Mouse (Mus musculus) intestine, postnatal 0 days (tissue): ENCODE measurements around the gene Ugdh. TPM values are rescaled to one million over a fixed set of nuclear protein-coding genes. Genes with fewer than 3 reads are reported as not detected.
A peak's percentile ranks its signal among the peaks of the same experiment; 100 is the strongest.

ENCODE experiments used
- ATAC-seq: fragments of 200-750 bp; cut with Nextera tagmentation; 2 replicates; pipeline ENCODE4 v1.8.0; 2017; ENCODE audit warnings: mild to moderate bottlenecking, moderate TSS enrichment, moderate library complexity
- H3K27ac ChIP-seq: fragments of 300-500 bp; sonication (generic); 2 replicates; pipeline ENCODE4 v1.5.1; 2014; ENCODE audit warnings: mild to moderate bottlenecking, low read depth, low read length, moderate library complexity
- H3K27me3 ChIP-seq: fragments of 300-500 bp; sonication (generic); replicated peaks from 2 replicates; pipeline ENCODE4 v1.6.1; 2014; ENCODE audit warnings: low read length, mixed read lengths; ENCODE audit not compliant: control insufficient read depth, insufficient read depth
- H3K36me3 ChIP-seq: fragments of 300-500 bp; sonication (generic); 2 replicates; pipeline ENCODE4 v1.6.1; 2014; ENCODE audit warnings: mild to moderate bottlenecking, moderate library complexity; ENCODE audit not compliant: control insufficient read depth, insufficient read depth
- H3K4me1 ChIP-seq: fragments of 300-500 bp; sonication (generic); replicated peaks from 2 replicates; pipeline ENCODE4 v1.6.1; 2014; ENCODE audit warnings: antibody characterized with exemption, low read length, mixed read lengths; ENCODE audit not compliant: control insufficient read depth, insufficient read depth
- H3K4me2 ChIP-seq: fragments of 300-500 bp; sonication (generic); replicated peaks from 2 replicates; pipeline ENCODE4 v1.6.1; 2014; ENCODE audit warnings: low read depth, mild to moderate bottlenecking, moderate library complexity
- H3K4me3 ChIP-seq: fragments of 300-500 bp; sonication (generic); 2 replicates; pipeline ENCODE4 v1.5.1; 2014; ENCODE audit warnings: low read depth, low read length
- H3K9ac ChIP-seq: fragments of 300-500 bp; sonication (generic); 2 replicates; pipeline ENCODE4 v1.6.1; 2014; ENCODE audit warnings: mild to moderate bottlenecking, low read depth, low read length
- H3K9me3 ChIP-seq: fragments of 300-500 bp; sonication (generic); 2 replicates; pipeline ENCODE4 v1.6.1; 2016; ENCODE audit warnings: mixed run types; ENCODE audit not compliant: control insufficient read depth
- CTCF ChIP-seq: sonication (generic); IDR thresholded peaks from 2 replicates; pipeline ENCODE4 v1.5.1; 2016; ENCODE audit warnings: low read depth, mild to moderate bottlenecking, control low read depth, antibody characterized with exemption, moderate library complexity
- WGBS: fragments of 180-500 bp; shearing (Covaris S2); extraction: QIAGEN DNeasy Blood & Tissue Kit; methylation state at CpG from one replicate; pipeline ENCODE4 v1.1.7; 2014; 5-methylcytosine and 5-hydroxymethylcytosine counted together
- polyA plus RNA-seq: library from polyadenylated mRNA; unstranded; fragments of >200 nt; fragmentation: Nextera tagmentation; extraction: Ambion mirVana; gene quantifications from 2 replicates; pipeline ENCODE4 v1.2.1, GENCODE M21; 2015

Gene Ugdh
- polyA plus RNA-seq, 1 experiment from 2014 or later: 303 TPM

DNA sequence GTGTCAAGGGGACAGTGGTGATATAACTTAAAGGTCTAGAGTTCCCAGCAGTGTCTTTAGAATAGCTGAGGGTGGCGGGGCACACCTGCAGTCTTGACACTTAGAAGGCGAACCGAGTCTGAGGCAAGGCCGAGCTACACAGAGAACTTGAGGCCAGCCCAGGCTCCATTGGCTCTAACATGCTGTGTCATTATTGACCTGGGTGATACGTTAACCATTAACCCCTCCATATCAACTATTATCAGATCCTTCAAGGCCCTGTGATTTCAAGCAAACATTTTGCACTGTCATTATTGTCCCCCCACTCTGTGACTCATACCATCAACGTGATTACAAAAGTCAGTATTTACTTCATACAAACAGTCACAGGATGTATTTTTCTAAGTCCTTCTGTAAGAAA, 11.5 kb downstream of the Ugdh start:
- H3K4me1 ChIP-seq: no peaks in the 10 kb centered on the region
- H3K27me3 ChIP-seq: no peaks in the 10 kb centered on the region
- no peak overlapping the region for H3K9ac ChIP-seq
- 38% methylated on average over 6 of the region's 6 CpGs for WGBS
- peak; percentile 81 for ATAC-seq
- no peak overlapping the region for H3K4me2 ChIP-seq
- peaks cover 36% of the 10 kb centered on the region for H3K36me3 ChIP-seq
- H3K27ac ChIP-seq: peak overlapping the region; percentile 15; the same call in 1 of the 2 replicates
- TF ChIP-seq CTCF: peak; percentile 23; the same call in 1 of the 2 replicates
- no peak overlapping the region for H3K4me3 ChIP-seq
- no peaks in the 10 kb centered on the region for H3K9me3 ChIP-seq

DNA sequence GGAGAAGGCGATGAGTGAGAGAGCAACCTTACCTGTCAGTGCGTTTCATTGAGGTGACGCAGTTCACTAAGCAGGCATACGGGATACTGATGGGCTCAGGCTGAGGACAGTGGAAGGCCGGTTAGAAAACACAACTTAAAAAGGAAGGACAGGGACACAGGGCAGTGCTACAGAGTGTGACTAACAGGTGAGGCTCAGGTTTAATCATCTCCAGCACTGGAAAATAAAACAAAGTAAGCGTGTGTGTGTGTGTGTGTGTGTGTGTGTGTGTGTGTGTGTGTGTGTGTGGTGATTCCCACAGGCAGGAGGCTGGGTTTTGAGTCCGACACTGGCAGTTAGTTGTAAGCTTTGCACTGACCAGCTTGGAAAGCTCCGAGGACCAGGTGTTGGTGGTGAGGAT, 12.9 kb downstream of the Ugdh start:
- 90% methylated on average over 8 of the region's 8 CpGs for WGBS
- no peak for ATAC-seq
- no peak overlapping the region for H3K4me3 ChIP-seq
- H3K4me2 ChIP-seq: no peak overlapping the region
- peaks cover 45% of the 10 kb centered on the region for H3K36me3 ChIP-seq
- H3K4me1 ChIP-seq: no peaks in the 10 kb centered on the region
- H3K27me3 ChIP-seq: no peaks in the 10 kb centered on the region
- H3K27ac ChIP-seq: peak overlapping the region; percentile 21; the same call in 1 of the 2 replicates
- no peak overlapping the region for H3K9ac ChIP-seq
- no peaks in the 10 kb centered on the region for H3K9me3 ChIP-seq
- TF ChIP-seq CTCF: no peak

DNA sequence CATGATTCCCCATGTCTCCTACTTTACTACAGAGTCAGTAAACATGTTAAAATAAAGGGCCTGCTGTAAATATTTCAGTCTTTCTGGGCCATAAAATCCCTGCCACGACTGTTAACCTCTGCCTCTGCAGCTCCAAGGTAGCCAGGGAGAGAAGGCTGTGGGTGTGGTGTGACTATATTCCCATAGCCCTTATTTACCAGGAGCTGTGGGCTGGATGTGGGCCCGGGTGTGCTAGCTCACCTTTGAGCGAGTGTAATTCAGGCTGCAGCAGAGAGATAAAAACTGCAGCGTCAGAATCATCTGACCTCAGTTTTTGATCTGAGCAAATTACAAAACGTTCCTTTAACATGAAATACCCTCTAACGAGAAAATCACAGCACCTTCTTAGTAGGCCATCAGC, 14.9 kb downstream of the Ugdh start:
- H3K27ac ChIP-seq: peak overlapping the region; percentile 67
- H3K27me3 ChIP-seq: no peaks in the 10 kb centered on the region
- no peak overlapping the region for H3K4me2 ChIP-seq
- peak; percentile 74 for ATAC-seq
- peaks cover 61% of the 10 kb centered on the region for H3K36me3 ChIP-seq
- no peak overlapping the region for H3K9ac ChIP-seq
- 36% methylated on average over 6 of the region's 6 CpGs for WGBS
- H3K9me3 ChIP-seq: no peaks in the 10 kb centered on the region
- H3K4me1 ChIP-seq: no peaks in the 10 kb centered on the region
- no peak overlapping the region for H3K4me3 ChIP-seq
- no peak for TF ChIP-seq CTCF

DNA sequence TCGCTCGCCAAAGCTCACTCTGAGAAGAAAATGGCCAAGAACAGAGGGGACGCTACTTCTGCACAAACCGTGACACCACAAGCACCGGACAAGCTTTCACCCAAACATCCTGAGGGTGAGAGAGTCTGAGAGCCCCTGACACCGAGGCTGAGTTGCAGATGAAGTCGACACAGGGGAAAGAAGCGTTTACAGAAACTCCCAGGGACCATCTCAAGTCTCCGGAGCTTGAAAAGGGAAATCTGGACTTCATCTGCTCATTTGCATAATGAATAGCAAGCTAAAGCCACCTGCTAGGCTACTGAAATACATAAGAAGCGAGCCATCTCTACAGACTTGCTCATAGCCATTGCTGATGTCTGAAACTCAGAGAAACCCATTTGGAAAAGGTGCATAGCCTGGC, 16.6 kb downstream of the Ugdh start:
- no peaks in the 10 kb centered on the region for H3K27me3 ChIP-seq
- no peaks in the 10 kb centered on the region for H3K4me1 ChIP-seq
- TF ChIP-seq CTCF: no peak
- H3K9me3 ChIP-seq: no peaks in the 10 kb centered on the region
- WGBS: 91% methylated on average over 10 of the region's 10 CpGs
- ATAC-seq: no peak
- no peak overlapping the region for H3K4me3 ChIP-seq
- no peak overlapping the region for H3K9ac ChIP-seq
- H3K4me2 ChIP-seq: no peak overlapping the region
- peaks cover 59% of the 10 kb centered on the region for H3K36me3 ChIP-seq
- H3K27ac ChIP-seq: no peak overlapping the region

DNA sequence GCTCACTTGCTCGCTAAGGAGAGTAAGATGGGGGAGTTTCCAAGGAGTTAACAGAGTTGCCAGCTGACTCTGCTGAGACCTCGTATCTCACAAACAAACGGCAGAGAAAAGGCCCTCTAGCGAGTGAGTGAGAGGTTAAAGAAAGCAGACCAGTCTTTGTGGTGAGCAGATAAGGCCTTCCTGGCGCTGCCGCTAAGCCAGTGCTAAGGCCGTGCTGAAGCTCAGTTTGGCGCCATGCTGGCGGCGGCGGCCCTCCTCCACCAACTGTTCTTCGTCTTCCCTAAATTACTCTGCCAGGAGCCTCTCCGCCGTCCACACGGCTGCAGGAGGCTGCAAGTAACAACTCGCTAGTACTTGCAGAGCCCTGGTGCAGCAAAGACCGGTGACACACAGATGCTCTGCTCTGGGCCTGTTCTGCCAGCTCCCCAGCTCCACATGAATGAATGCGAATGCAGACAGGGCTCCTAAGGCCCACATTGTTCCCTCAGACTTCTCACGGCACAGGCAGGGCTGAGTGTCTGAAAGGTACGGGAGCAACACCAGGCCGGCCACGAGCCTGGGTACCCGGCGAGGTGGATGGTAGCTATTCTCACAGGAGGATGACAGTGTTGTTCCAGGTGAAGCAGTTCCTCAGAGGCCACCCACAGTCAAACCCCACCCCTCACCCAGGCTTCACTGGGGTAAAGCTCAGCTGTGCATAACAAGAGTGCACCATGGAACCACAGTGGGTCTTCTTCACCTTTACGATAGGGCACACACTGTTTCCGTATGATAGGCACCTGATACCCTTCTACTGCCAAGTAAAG, 19.9 kb downstream of the Ugdh start:
- Histone ChIP-seq H3K36me3 (peaks cover 48% of the 10 kb centered on the region), H3K27ac (peak overlapping the region; percentile 36), H3K4me3 (no peak overlapping the region), H3K27me3 (no peaks in the 10 kb centered on the region), H3K4me1 (no peaks in the 10 kb centered on the region), H3K4me2 (no peak overlapping the region), H3K9ac (no peak overlapping the region), H3K9me3 (no peaks in the 10 kb centered on the region)
- TF ChIP-seq CTCF: peak; percentile 35; the same call in 1 of the 2 replicates
- peak; percentile 31; the same call in 1 of the 2 replicates for ATAC-seq
- 38% methylated on average over 26 of the region's 26 CpGs for WGBS

DNA sequence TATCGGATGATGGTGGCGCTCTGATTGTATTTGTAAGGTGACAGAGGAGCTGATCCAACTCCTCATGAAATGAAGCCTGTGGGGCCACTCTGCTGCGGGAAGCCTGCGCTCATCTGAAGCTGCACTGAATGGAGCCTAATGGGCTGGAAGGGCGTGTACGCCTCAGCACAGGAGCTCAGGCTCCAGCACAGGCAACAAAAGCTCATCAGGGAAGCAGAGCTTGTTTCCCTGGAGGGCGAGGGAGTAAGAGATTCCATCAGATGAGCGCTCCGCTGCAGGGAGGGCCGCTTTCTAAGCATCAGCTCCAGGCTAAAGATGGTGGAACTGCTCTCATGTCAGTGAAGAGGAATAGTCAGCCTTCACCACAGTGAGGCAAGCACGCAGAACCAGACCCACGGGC, 27.8 kb downstream of the Ugdh start:
- Histone ChIP-seq H3K9me3 (no peaks in the 10 kb centered on the region), H3K4me1 (no peaks in the 10 kb centered on the region), H3K27me3 (no peaks in the 10 kb centered on the region), H3K27ac (no peak overlapping the region), H3K9ac (no peak overlapping the region), H3K4me2 (no peak overlapping the region), H3K36me3 (peaks cover 35% of the 10 kb centered on the region), H3K4me3 (no peak overlapping the region)
- WGBS: 84% methylated on average over 12 of the region's 12 CpGs
- no peak for ATAC-seq
- TF ChIP-seq CTCF: no peak
